Mouse (Mus musculus) CH12.LX (cell line): ENCODE measurements around the gene Supt3.

Experiments
- CTCF ChIP-seq, 2 experiments: IDR thresholded peaks in 1 of 2; conservative IDR thresholded peaks in 1 of 2; 2 replicates each; pipeline ENCODE4 v1.5.1; 2011 to 2012; ENCODE audit warnings: low read depth in 2 of 2, low read length in 2 of 2, improper control_type of control experiment in 1 of 2, inconsistent platforms in 1 of 2, mild to moderate bottlenecking in 1 of 2, moderate library complexity in 1 of 2
- EP300 ChIP-seq: IDR thresholded peaks from 2 replicates; pipeline ENCODE4 v1.6.1; 2011; ENCODE audit warnings: low read length, improper control_type of control experiment
- ETS1 ChIP-seq: conservative IDR thresholded peaks from 2 replicates; pipeline ENCODE4 v1.6.1; 2012; ENCODE audit warnings: low read depth, mild to moderate bottlenecking, inconsistent platforms, low read length, improper control_type of control experiment, moderate library complexity
- GABPA ChIP-seq: IDR thresholded peaks from 2 replicates; pipeline ENCODE4 v1.6.1; 2012; ENCODE audit warnings: low read depth, low read length, improper control_type of control experiment, inconsistent platforms; ENCODE audit not compliant: insufficient replicate concordance
- NRF1 ChIP-seq: IDR thresholded peaks from 2 replicates; pipeline ENCODE4 v1.6.1; 2014; ENCODE audit warnings: low read depth, mild to moderate bottlenecking, inconsistent platforms, low read length, improper control_type of control experiment, moderate library complexity
- POLR2A ChIP-seq: IDR thresholded peaks from 2 replicates; pipeline ENCODE4 v1.6.1; 2011; ENCODE audit warnings: low read depth, mild to moderate bottlenecking, improper control_type of control experiment, low read length
- TCF12 ChIP-seq: IDR thresholded peaks from 2 replicates; pipeline ENCODE4 v1.6.1; 2014; ENCODE audit warnings: low read depth, mild to moderate bottlenecking, inconsistent platforms, low read length, improper control_type of control experiment
- USF1 ChIP-seq: IDR thresholded peaks from 2 replicates; pipeline ENCODE4 v1.6.1; 2014; ENCODE audit warnings: low read depth, mild to moderate bottlenecking, inconsistent platforms, low read length, improper control_type of control experiment
- ZNF384 ChIP-seq: IDR thresholded peaks from 2 replicates; pipeline ENCODE4 v1.6.1; 2012; ENCODE audit warnings: low read depth, low read length, improper control_type of control experiment, inconsistent platforms

- TF ChIP-seq POLR2A: no peak
- TF ChIP-seq EP300: no peak
- TF ChIP-seq GABPA: no peak
- no peak for TF ChIP-seq TCF12
- TF ChIP-seq USF1: no peak
- no peak for TF ChIP-seq CTCF (conservative IDR thresholded peaks at IDR 0.05 in 1 of 2, IDR thresholded peaks at IDR 0.05 in 1 of 2; ENCODE audit: low read depth in 2 of 2, low read length in 2 of 2)
- TF ChIP-seq NRF1: no peak
- TF ChIP-seq ETS1: no peak
- no peak for TF ChIP-seq ZNF384
Measured at GRCm38 (mm10) chr17:45068321-45068720, 291.4 kb downstream of the Supt3 start.
